ENCODE assay signal across 25 mouse cellular contexts in the genomic region with DNA sequence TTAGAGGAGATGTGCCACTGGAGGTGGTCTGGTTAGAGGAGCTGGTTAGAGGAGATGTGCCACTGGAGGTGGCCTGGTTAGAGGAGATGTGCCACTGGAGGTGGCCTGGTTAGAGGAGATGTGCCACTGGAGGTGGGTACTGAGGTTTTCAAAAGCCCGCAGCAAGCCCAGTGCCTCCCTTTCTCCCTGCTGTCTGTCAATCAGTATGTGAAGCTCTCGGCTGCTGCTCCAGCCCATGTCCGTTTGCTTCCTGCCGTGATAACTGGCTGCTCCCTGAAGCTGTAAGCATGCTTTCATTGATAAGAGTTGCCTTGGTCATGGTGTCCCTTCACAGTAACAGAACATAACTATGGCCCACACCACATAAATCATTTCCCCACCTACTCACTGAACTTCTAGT.
"Had no signal": no experiment of that assay in that cellular context is flagged by ENCODE, and none has a peak within 500 bp of the region (broad histone marks: within the 10 kb centered on the region; RNA-seq: fewer than 3 reads in every experiment).

No protein-coding gene starts in this region.

- H3K9ac ChIP-seq: heart, embryonic 13.5 days; heart, embryonic 15.5 days; hindbrain, embryonic 13.5 days; hindbrain, embryonic 15.5 days; intestine, embryonic 15.5 days; kidney, embryonic 15.5 days; limb, embryonic 13.5 days; limb, embryonic 15.5 days; liver, embryonic 13.5 days; liver, embryonic 15.5 days had no signal

- H3K9me3 ChIP-seq: heart, embryonic 13.5 days; heart, embryonic 15.5 days; hindbrain, embryonic 13.5 days; hindbrain, embryonic 15.5 days; intestine, embryonic 15.5 days; kidney, embryonic 15.5 days; limb, embryonic 13.5 days; limb, embryonic 15.5 days; liver, embryonic 13.5 days; liver, embryonic 15.5 days had no signal

- ATAC-seq: hindbrain, postnatal 0 days; intestine, embryonic 15.5 days had no signal

- H3K4me1 ChIP-seq: heart, embryonic 13.5 days; heart, embryonic 15.5 days; hindbrain, embryonic 13.5 days; hindbrain, embryonic 15.5 days; intestine, embryonic 15.5 days; kidney, embryonic 15.5 days; limb, embryonic 13.5 days; limb, embryonic 15.5 days; liver, embryonic 13.5 days; liver, embryonic 15.5 days had no signal

- H3K4me2 ChIP-seq: heart, embryonic 11.5 days; heart, embryonic 13.5 days; heart, embryonic 15.5 days; hindbrain, embryonic 13.5 days; hindbrain, embryonic 15.5 days; intestine, embryonic 15.5 days; kidney, embryonic 15.5 days; limb, embryonic 13.5 days; limb, embryonic 15.5 days; liver, embryonic 13.5 days; liver, embryonic 15.5 days had no signal

- H3K4me3 ChIP-seq: heart, adult 2 months; heart, embryonic 13.5 days; heart, embryonic 15.5 days; hindbrain, embryonic 13.5 days; hindbrain, embryonic 15.5 days; intestine, embryonic 15.5 days; kidney, embryonic 15.5 days; limb, embryonic 13.5 days; limb, embryonic 15.5 days; liver, embryonic 13.5 days; liver, embryonic 15.5 days had no signal

- H3K27ac ChIP-seq: heart, adult 2 months; heart, embryonic 13.5 days; heart, embryonic 15.5 days; hindbrain, embryonic 13.5 days; hindbrain, embryonic 15.5 days; hindbrain, postnatal 0 days; intestine, embryonic 15.5 days; kidney, embryonic 15.5 days; kidney, postnatal 0 days; limb, embryonic 13.5 days; limb, embryonic 15.5 days; liver, embryonic 13.5 days; liver, embryonic 15.5 days had no signal

- H3K27me3 ChIP-seq: heart, embryonic 13.5 days; heart, embryonic 15.5 days; hindbrain, embryonic 13.5 days; hindbrain, embryonic 15.5 days; intestine, embryonic 15.5 days; kidney, embryonic 15.5 days; limb, embryonic 13.5 days; limb, embryonic 15.5 days; liver, embryonic 13.5 days; liver, embryonic 15.5 days had no signal

- H3K36me3 ChIP-seq: heart, embryonic 13.5 days; heart, embryonic 15.5 days; hindbrain, embryonic 13.5 days; hindbrain, embryonic 15.5 days; intestine, embryonic 15.5 days; kidney, embryonic 15.5 days; limb, embryonic 13.5 days; limb, embryonic 15.5 days; liver, embryonic 13.5 days; liver, embryonic 15.5 days had no signal

- DNase-seq: gastrocnemius, postnatal 14 days; gastrocnemius, postnatal 36 days; heart, adult 2 months; heart, postnatal 14 days; heart, postnatal 36 days; kidney, adult 11 months; kidney, adult 2 months; kidney, adult 9 months; kidney, postnatal 14 days; layer of hippocampus, adult 9-11 months; layer of hippocampus, postnatal 36 days; left cerebral cortex, postnatal 4 days; liver, embryonic 13.5 days had no signal
